Mouse (Mus musculus): ENCODE results near the gene Dctn3. TPM values are rescaled to one million over a fixed set of nuclear protein-coding genes. Genes with fewer than 3 reads are reported as not detected.
A peak's percentile ranks its signal among the peaks of the same experiment; 100 is the strongest.

The Dctn3 gene
- polyA plus RNA-seq, 1 experiment from 2014 or later = 121 TPM

DNA sequence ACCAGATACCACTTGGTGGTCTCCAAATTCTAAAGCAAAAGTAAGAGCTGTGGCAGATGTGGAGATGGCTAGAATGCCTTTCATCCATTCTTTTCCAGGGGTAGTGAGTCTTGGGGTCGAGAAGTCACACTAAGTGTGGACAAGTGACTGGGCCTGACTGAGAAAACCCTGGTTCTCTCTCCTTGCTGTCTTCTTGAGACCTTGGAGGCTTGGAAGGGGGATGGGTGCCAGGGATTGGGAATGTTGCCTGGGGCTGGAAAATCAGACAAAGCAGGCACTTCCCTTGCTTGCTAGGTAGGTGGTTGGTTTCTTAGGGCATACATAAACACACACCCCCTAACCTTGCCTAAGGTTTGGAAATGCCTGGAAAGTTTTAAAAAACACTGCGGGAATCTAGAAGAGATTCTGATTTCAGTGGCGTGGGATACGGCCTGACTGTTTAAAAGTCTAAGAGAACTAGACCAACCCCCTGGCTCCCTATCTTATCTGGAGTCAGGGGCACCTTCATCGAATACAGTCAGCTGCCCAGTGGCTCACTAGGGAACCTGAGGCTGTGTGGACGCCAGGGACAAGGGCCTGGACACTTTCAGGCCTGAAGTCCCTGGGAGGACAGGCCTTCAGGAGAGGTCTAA, 36.8 kb upstream of the Dctn3 start:
- Histone ChIP-seq H3K27me3 (ENCODE audit: control insufficient read depth, insufficient read depth, low read length) (no peaks in the 10 kb centered on the region), H3K4me3 (ENCODE audit: low read depth, low read length) (peak overlapping the region; percentile 52), H3K4me1 (ENCODE audit: control insufficient read depth, insufficient read depth, low read length) (peaks cover 38% of the 10 kb centered on the region), H3K9ac (replicated peaks; ENCODE audit: low read depth, low read length) (peak overlapping the region; percentile 48; the same call in 1 of the 2 replicates), H3K36me3 (ENCODE audit: control insufficient read depth, insufficient read depth, low read length) (no peaks in the 10 kb centered on the region; the same call in 1 of the 2 replicates), H3K27ac (ENCODE audit: low read length) (peak overlapping the region; percentile 91), H3K9me3 (ENCODE audit: control insufficient read depth, low read depth, low read length) (no peaks in the 10 kb centered on the region), H3K4me2 (replicated peaks; ENCODE audit: low read depth, low read length) (peak overlapping the region; percentile 79)
- 19% methylated on average over 6 of the region's 6 CpGs for WGBS
- ATAC-seq (ENCODE audit: insufficient number of reproducible peaks, insufficient read depth, low FRiP score, low read depth) = no peak

DNA sequence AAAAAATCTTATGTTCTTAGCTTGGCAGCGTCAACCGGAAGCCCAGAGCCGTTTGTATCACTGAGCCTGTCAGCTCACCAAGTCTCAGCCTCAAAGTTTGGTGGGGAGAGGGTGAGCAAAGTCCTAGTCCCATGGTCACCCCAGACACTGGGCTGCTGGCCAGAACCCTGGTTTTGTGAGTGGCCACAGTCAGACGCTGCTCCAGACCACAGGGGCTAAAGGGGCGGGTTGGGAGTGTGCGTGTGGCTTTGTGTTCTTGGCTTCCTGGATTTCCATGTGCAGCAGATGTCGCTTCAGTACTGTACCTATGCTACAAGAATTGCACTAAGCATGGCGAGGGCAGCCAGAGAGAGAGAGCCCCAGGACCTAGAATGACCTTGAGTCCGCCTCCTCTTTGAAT, 36.2 kb upstream of the Dctn3 start:
- ATAC-seq (ENCODE audit: insufficient number of reproducible peaks, insufficient read depth, low FRiP score, low read depth) = no peak
- Histone ChIP-seq H3K9ac (replicated peaks; ENCODE audit: low read depth, low read length) (no peak overlapping the region), H3K27me3 (ENCODE audit: control insufficient read depth, insufficient read depth, low read length) (no peaks in the 10 kb centered on the region), H3K4me3 (ENCODE audit: low read depth, low read length) (no peak overlapping the region), H3K27ac (ENCODE audit: low read length) (peak overlapping the region; percentile 91; the same call in 1 of the 2 replicates), H3K9me3 (ENCODE audit: control insufficient read depth, low read depth, low read length) (no peaks in the 10 kb centered on the region), H3K4me2 (replicated peaks; ENCODE audit: low read depth, low read length) (no peak overlapping the region), H3K36me3 (ENCODE audit: control insufficient read depth, insufficient read depth, low read length) (no peaks in the 10 kb centered on the region; the same call in 1 of the 2 replicates), H3K4me1 (ENCODE audit: control insufficient read depth, insufficient read depth, low read length) (peaks cover 40% of the 10 kb centered on the region)
- WGBS = 83% methylated on average over 9 of the region's 9 CpGs

DNA sequence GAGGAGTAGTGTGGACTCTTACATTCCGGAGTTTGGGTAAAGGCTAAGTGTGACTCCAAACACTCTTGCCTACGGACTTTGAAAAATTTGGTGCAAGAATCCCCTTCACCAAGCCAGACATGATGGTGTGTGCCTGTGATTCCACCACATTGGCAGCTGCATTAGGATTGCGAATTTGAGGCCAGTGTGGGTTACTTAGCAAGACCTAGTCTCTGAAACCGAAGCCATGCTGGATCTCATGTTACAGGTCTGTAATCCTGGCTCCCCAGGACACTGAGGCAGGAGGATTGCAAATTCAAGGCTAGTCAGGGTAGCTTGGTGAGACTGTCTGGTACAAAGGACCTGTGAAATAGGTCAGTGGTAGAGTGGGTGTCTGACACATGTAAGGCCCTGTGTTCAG, 35.7 kb upstream of the Dctn3 start:
- H3K9ac ChIP-seq (replicated peaks; ENCODE audit: low read depth, low read length) = no peak overlapping the region
- no peak overlapping the region for H3K4me2 ChIP-seq (replicated peaks; ENCODE audit: low read depth, low read length)
- no peak overlapping the region for H3K27ac ChIP-seq (ENCODE audit: low read length)
- H3K9me3 ChIP-seq (ENCODE audit: control insufficient read depth, low read depth, low read length) = no peaks in the 10 kb centered on the region
- H3K27me3 ChIP-seq (ENCODE audit: control insufficient read depth, insufficient read depth, low read length) = no peaks in the 10 kb centered on the region
- no peak overlapping the region for H3K4me3 ChIP-seq (ENCODE audit: low read depth, low read length)
- ATAC-seq (ENCODE audit: insufficient number of reproducible peaks, insufficient read depth, low FRiP score, low read depth) = no peak
- no peaks in the 10 kb centered on the region; the same call in 1 of the 2 replicates for H3K36me3 ChIP-seq (ENCODE audit: control insufficient read depth, insufficient read depth, low read length)
- peaks cover 40% of the 10 kb centered on the region for H3K4me1 ChIP-seq (ENCODE audit: control insufficient read depth, insufficient read depth, low read length)
- WGBS = 92% methylated on average over 4 of the region's 4 CpGs

DNA sequence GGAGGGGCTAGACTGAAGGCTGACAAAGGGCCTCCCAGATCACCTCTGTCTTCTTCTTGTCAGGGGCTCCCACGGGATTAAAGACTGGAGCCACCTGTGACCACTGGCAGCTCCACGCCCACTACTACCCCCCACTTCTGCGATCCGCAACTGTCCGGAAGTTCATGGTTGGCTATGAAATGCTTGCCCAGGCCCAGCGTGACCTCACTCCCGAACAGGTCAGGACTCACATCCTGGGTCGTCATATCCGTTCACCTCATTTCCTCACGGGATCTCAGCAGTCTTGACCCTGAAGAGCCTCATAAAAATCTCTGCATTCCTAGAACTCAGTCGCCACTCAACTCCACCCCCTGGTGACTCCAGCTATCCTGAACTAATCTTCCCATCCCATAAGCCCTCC, 35.1 kb upstream of the Dctn3 start:
- Histone ChIP-seq H3K27me3 (ENCODE audit: control insufficient read depth, insufficient read depth, low read length) (no peaks in the 10 kb centered on the region), H3K27ac (ENCODE audit: low read length) (no peak overlapping the region), H3K4me2 (replicated peaks; ENCODE audit: low read depth, low read length) (no peak overlapping the region), H3K9ac (replicated peaks; ENCODE audit: low read depth, low read length) (no peak overlapping the region), H3K4me1 (ENCODE audit: control insufficient read depth, insufficient read depth, low read length) (peaks cover 40% of the 10 kb centered on the region), H3K9me3 (ENCODE audit: control insufficient read depth, low read depth, low read length) (no peaks in the 10 kb centered on the region), H3K4me3 (ENCODE audit: low read depth, low read length) (no peak overlapping the region), H3K36me3 (ENCODE audit: control insufficient read depth, insufficient read depth, low read length) (no peaks in the 10 kb centered on the region; the same call in 1 of the 2 replicates)
- ATAC-seq (ENCODE audit: insufficient number of reproducible peaks, insufficient read depth, low FRiP score, low read depth) = no peak
- 73% methylated on average over 11 of the region's 11 CpGs for WGBS

DNA sequence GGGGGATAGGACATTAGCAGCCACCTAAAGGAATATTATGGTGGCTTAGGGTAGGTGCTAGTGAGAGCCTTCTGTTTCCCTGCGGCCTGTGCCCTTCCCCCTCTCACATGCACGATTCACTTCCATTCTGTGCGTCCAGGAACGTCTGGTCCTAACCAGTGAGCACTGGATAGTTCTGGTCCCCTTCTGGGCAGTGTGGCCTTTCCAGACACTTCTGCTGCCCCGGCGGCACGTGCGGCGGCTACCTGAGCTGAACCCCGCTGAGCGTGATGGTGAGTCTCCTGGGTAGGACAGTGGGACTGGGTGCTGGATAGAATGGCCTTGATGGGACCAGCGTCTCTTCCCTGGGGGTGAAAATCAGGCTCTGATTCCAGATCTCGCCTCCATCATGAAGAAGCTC, 34.4 kb upstream of the Dctn3 start:
- Histone ChIP-seq H3K9me3 (ENCODE audit: control insufficient read depth, low read depth, low read length) (no peaks in the 10 kb centered on the region), H3K36me3 (ENCODE audit: control insufficient read depth, insufficient read depth, low read length) (no peaks in the 10 kb centered on the region; the same call in 1 of the 2 replicates), H3K27ac (ENCODE audit: low read length) (no peak overlapping the region), H3K4me2 (replicated peaks; ENCODE audit: low read depth, low read length) (no peak overlapping the region), H3K27me3 (ENCODE audit: control insufficient read depth, insufficient read depth, low read length) (no peaks in the 10 kb centered on the region), H3K9ac (replicated peaks; ENCODE audit: low read depth, low read length) (no peak overlapping the region), H3K4me3 (ENCODE audit: low read depth, low read length) (no peak overlapping the region), H3K4me1 (ENCODE audit: control insufficient read depth, insufficient read depth, low read length) (peaks cover 34% of the 10 kb centered on the region)
- ATAC-seq (ENCODE audit: insufficient number of reproducible peaks, insufficient read depth, low FRiP score, low read depth) = no peak
- 94% methylated on average over 13 of the region's 13 CpGs for WGBS

DNA sequence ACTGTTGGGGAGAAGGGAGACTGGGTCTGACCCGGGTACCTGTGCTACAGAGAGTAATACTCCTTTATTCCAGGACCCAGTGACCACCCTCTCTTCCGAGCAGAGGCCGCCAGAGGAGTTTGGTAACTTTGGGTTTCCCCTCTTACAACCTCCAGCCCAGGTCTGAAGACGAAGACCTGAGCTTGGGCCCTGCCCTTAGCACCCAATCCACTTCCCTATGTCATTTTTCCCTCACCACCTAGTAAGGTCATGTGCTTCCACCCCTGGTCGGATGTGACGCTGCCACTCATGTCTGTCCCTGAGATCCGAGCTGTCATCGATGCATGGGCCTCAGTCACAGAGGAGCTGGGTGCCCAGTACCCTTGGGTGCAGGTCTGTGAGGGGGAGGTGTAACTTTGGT, 33.5 kb upstream of the Dctn3 start:
- no peak overlapping the region for H3K27ac ChIP-seq (ENCODE audit: low read length)
- no peak overlapping the region; the same call in 1 of the 2 replicates for H3K9ac ChIP-seq (replicated peaks; ENCODE audit: low read depth, low read length)
- peaks cover 26% of the 10 kb centered on the region for H3K4me1 ChIP-seq (ENCODE audit: control insufficient read depth, insufficient read depth, low read length)
- H3K4me3 ChIP-seq (ENCODE audit: low read depth, low read length) = peak overlapping the region; percentile 57
- ATAC-seq (ENCODE audit: insufficient number of reproducible peaks, insufficient read depth, low FRiP score, low read depth) = no peak
- peak overlapping the region; percentile 68 for H3K4me2 ChIP-seq (replicated peaks; ENCODE audit: low read depth, low read length)
- no peaks in the 10 kb centered on the region; the same call in 1 of the 2 replicates for H3K36me3 ChIP-seq (ENCODE audit: control insufficient read depth, insufficient read depth, low read length)
- 73% methylated on average over 8 of the region's 8 CpGs for WGBS
- no peaks in the 10 kb centered on the region for H3K9me3 ChIP-seq (ENCODE audit: control insufficient read depth, low read depth, low read length)
- H3K27me3 ChIP-seq (ENCODE audit: control insufficient read depth, insufficient read depth, low read length) = no peaks in the 10 kb centered on the region

DNA sequence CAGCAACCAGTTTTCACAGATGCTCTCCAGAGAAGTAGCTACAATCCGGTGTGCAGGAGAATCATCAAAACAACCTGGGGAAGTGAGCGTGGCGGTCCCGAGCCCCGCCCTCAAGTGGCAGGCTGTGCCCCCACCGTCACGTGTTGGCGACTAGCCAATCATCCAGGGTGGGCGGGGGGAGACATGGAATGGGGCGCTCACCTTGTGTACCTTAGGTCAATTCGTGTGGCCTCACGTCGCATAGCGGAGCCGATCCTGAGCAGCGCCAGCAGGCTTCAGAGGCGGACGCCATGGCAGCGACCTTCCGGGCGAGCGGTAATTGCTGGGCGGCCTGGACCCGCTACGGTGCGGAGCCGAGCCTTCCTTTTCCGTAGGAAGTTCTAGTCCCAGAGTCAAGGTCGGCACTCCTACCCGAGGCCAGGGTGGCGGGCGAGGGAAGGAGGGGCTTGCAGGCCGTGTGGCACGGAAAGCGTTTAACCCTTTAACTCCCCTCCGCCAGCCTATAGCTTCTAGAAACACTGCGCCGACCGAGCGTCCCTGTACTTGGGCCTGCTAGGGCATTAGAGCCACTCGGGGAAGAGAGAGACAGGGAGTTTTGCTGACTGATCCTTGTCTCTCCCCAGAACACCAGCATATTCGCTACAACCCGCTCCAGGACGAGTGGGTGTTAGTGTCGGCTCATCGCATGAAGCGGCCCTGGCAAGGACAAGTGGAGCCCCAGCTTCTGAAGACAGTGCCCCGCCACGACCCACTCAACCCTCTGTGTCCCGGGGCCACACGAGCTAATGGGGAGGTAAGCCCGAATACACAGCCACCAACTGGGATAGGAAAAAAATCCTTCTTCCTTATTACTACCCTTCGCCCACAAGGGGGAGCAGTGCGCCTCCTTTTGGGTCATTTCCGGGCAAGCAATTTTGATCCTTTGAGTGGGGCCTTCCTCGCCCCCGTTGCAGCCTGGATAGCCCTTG, 32.7 kb upstream of the Dctn3 start, which contains the start of gene Sigmar1:
Sigmar1 (minus strand) TSS at position 820 of the 968 bp plus-strand sequence.
- WGBS = under 1% methylated on average over 57 of the region's 57 CpGs

DNA sequence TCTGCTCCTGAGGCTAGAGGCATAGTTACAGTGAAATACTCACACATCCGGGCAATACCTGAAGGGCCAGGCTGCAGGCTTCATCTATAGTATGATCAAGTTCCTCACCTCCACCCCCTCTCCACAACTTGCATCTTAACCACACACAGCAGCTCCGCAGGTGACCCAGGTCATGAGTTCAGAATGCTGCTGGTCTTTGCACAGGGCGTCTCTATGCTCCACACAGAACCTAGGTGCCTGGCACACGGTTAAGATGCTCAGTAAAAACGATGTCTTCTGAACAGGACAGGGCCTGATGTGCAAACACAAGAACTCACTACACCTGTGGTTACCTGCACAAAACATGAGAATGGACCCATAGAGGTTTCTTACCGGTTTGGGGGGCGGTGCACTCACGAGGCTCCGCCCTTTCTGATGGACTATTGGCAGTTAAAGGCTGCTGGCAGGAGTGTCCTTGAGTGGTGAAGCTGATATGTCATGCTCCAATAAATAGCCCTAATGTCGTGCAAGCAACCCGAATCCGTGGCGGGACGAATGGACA, 31.9 kb upstream of the Dctn3 start, which contains the start of gene Galt:
Galt (plus strand) TSS at position 432 of the 541 bp plus-strand sequence.
- Histone ChIP-seq H3K9ac (replicated peaks; ENCODE audit: low read depth, low read length) (peak within 1 kb of the TSS; percentile 59), H3K36me3 (ENCODE audit: control insufficient read depth, insufficient read depth, low read length) (no peaks in the 10 kb centered on the region; the same call in 1 of the 2 replicates), H3K4me1 (ENCODE audit: control insufficient read depth, insufficient read depth, low read length) (peaks cover 14% of the 10 kb centered on the region; the same call in 1 of the 2 replicates), H3K4me2 (replicated peaks; ENCODE audit: low read depth, low read length) (peak within 1 kb of the TSS; percentile 68), H3K4me3 (ENCODE audit: low read depth, low read length) (peak within 1 kb of the TSS; percentile 57), H3K27me3 (ENCODE audit: control insufficient read depth, insufficient read depth, low read length) (no peaks in the 10 kb centered on the region), H3K27ac (ENCODE audit: low read length) (peak within 1 kb of the TSS; percentile 80), H3K9me3 (ENCODE audit: control insufficient read depth, low read depth, low read length) (no peaks in the 10 kb centered on the region)
- 13% methylated on average over 14 of the region's 14 CpGs for WGBS
- peak; percentile 74 for ATAC-seq (ENCODE audit: insufficient number of reproducible peaks, insufficient read depth, low FRiP score, low read depth)

More for the DNA sequence above, 32.7 kb upstream of the Dctn3 start, which contains the start of gene Sigmar1:
- Histone ChIP-seq H3K9me3 (ENCODE audit: control insufficient read depth, low read depth, low read length) (no peaks in the 10 kb centered on the region), H3K9ac (replicated peaks; ENCODE audit: low read depth, low read length) (peak within 1 kb of the TSS; percentile 59), H3K4me1 (ENCODE audit: control insufficient read depth, insufficient read depth, low read length) (peaks cover 18% of the 10 kb centered on the region; the same call in 1 of the 2 replicates), H3K27me3 (ENCODE audit: control insufficient read depth, insufficient read depth, low read length) (no peaks in the 10 kb centered on the region), H3K36me3 (ENCODE audit: control insufficient read depth, insufficient read depth, low read length) (no peaks in the 10 kb centered on the region; the same call in 1 of the 2 replicates), H3K27ac (ENCODE audit: low read length) (peak within 1 kb of the TSS; percentile 80), H3K4me3 (ENCODE audit: low read depth, low read length) (peak within 1 kb of the TSS; percentile 57), H3K4me2 (replicated peaks; ENCODE audit: low read depth, low read length) (peak within 1 kb of the TSS; percentile 68)
- peak; percentile 77 for ATAC-seq (ENCODE audit: insufficient number of reproducible peaks, insufficient read depth, low FRiP score, low read depth)

All from stomach, embryonic 14.5 days (tissue).